Mouse (Mus musculus): Measurements from ENCODE around the gene Spdl1. TPM values are rescaled to one million over a fixed set of nuclear protein-coding genes. Genes with fewer than 3 reads are reported as not detected.

The Spdl1 gene
- 35.5 and 36.3 TPM in 2 replicates for total RNA-seq (2012; rRNA removed)
- 10 to 100 TPM in 1 of 2 experiments, not detected in 1; 24.2 TPM for polyA plus RNA-seq (2012; ENCODE audit: insufficient read depth in 1 of 2, insufficient read length in 2 of 2, low read depth in 1 of 2, low replicate concordance in 2 of 2, missing spikeins in 1 of 2)

GRCm38 (mm10) chr11:34833318-34834086, at the start of gene Spdl1:
Gene Spdl1, minus strand, starts transcription at chr11:34833641.
- TF ChIP-seq MAX (IDR thresholded peaks at IDR 0.05; ENCODE audit: low read length): peak; percentile 61; the same call in 1 of the 2 replicates
- TF ChIP-seq ZC3H11A (IDR thresholded peaks at IDR 0.05; ENCODE audit: low read depth, low read length): no peak
- TF ChIP-seq NELFE (IDR thresholded peaks at IDR 0.05; ENCODE audit: low read depth, low read length): peak; percentile 98
- TF ChIP-seq USF1 (IDR thresholded peaks at IDR 0.05; ENCODE audit: low read depth, low read length): peak; percentile 35; the same call in 1 of the 2 replicates
- TF ChIP-seq JUND (IDR thresholded peaks at IDR 0.05; ENCODE audit: low read depth, low read length): peak; percentile 70
- TF ChIP-seq RAD21 (IDR thresholded peaks at IDR 0.05; ENCODE audit: low read depth, low read length): no peak
- peak; percentile 74 for TF ChIP-seq TCF12 (IDR thresholded peaks at IDR 0.05; ENCODE audit: low read depth, low read length)
- peak; percentile 94 for TF ChIP-seq NRF1 (IDR thresholded peaks at IDR 0.05; ENCODE audit: insufficient read depth, low read depth, low read length, poor library complexity, severe bottlenecking)
- TF ChIP-seq MYB (IDR thresholded peaks at IDR 0.05; ENCODE audit: low read depth, low read length): no peak
- 0 out of 2 replicates have a peak, but pooled peaks have one; percentile 45 for TF ChIP-seq ETS1 (IDR thresholded peaks at IDR 0.05; ENCODE audit: low read depth, low read length)
- TF ChIP-seq POLR2A (IDR thresholded peaks at IDR 0.05; ENCODE audit: control insufficient read depth in 1 of 2, insufficient read depth in 1 of 2, low read depth in 1 of 2, low read length in 2 of 2, poor library complexity in 1 of 2): peak; percentile 66 to 98; a peak in 3 of 4 replicates
- peak; percentile 84 for TF ChIP-seq HCFC1 (IDR thresholded peaks at IDR 0.05; ENCODE audit: low read depth, low read length)
- TF ChIP-seq MXI1 (IDR thresholded peaks at IDR 0.05; ENCODE audit: low read depth, low read length): peak; percentile 83
- TF ChIP-seq CHD1 (IDR thresholded peaks at IDR 0.05; ENCODE audit: low read depth, low read length): no peak
- peak; percentile 44; the same call in 1 of the 2 replicates for TF ChIP-seq MYC (IDR thresholded peaks at IDR 0.05; ENCODE audit: low read depth, low read length)
- TF ChIP-seq MAZ (IDR thresholded peaks at IDR 0.05; ENCODE audit: low read depth, low read length): 0 out of 2 replicates have a peak, but pooled peaks have one; percentile 56
- peak; percentile 73 for TF ChIP-seq ELF1 (IDR thresholded peaks at IDR 0.05; ENCODE audit: low read depth, low read length)
- TF ChIP-seq TAL1 (IDR thresholded peaks at IDR 0.05; ENCODE audit: low read length): no peak
- TF ChIP-seq BHLHE40 (IDR thresholded peaks at IDR 0.05; ENCODE audit: borderline replicate concordance, low read depth, low read length): no peak
- no peak for TF ChIP-seq GABPA (IDR thresholded peaks at IDR 0.05; ENCODE audit: low read depth, low read length)
- peak; percentile 91 for TF ChIP-seq TBP (IDR thresholded peaks at IDR 0.05; ENCODE audit: low read depth, low read length)
- peak; percentile 100 for TF ChIP-seq CHD2 (IDR thresholded peaks at IDR 0.05; ENCODE audit: low read length)
- no peak for TF ChIP-seq SMC3 (IDR thresholded peaks at IDR 0.05; ENCODE audit: low read depth, low read length)
- peak; percentile 93 for TF ChIP-seq POLR2AphosphoS2 (IDR thresholded peaks at IDR 0.05; ENCODE audit: low read length)
- TF ChIP-seq MAFK (IDR thresholded peaks at IDR 0.05; ENCODE audit: borderline replicate concordance, low read depth, low read length): no peak
- peak; percentile 85 for TF ChIP-seq SIN3A (IDR thresholded peaks at IDR 0.05; ENCODE audit: low read length)
- TF ChIP-seq ZMIZ1 (IDR thresholded peaks at IDR 0.05; ENCODE audit: low read depth, low read length): peak; percentile 89
- TF ChIP-seq EP300 (IDR thresholded peaks at IDR 0.05; ENCODE audit: low read depth in 1 of 2, low read length in 2 of 2): peak in 1 of 2 experiments; percentile 13; a peak in 1 of 4 replicates
- Histone ChIP-seq H3K27ac (ENCODE audit: control insufficient read depth, low read depth, low read length) (peak within 1 kb of the TSS; percentile 88), H3K79me2 (ENCODE audit: control insufficient read depth, insufficient read depth, low read length, poor library complexity) (peaks cover 23% of the 10 kb centered on the region)

More at GRCm38 (mm10) chr11:34833318-34834086, at the start of gene Spdl1:
- peaks cover 0 to 8% of the 10 kb centered on the region in 2 experiments; a peak in 2 of 4 replicates for H3K4me1 ChIP-seq (ENCODE audit: control insufficient read depth in 1 of 2, insufficient read depth in 2 of 2, low read length in 2 of 2)
- H3K27me3 ChIP-seq (ENCODE audit: control insufficient read depth in 1 of 2, insufficient read depth in 2 of 2, low read length in 2 of 2): no peaks in the 10 kb centered on the region; a peak in 1 of 4 replicates
- peak within 1 kb of the TSS; percentile 85 to 86 for H3K4me3 ChIP-seq (ENCODE audit: control insufficient read depth in 1 of 2, insufficient read depth in 1 of 2, low read depth in 2 of 2, low read length in 2 of 2)
- H3K9ac ChIP-seq (ENCODE audit: control insufficient read depth, low read depth, low read length, poor library complexity, severe bottlenecking): peak within 1 kb of the TSS; percentile 84
- H3K9me3 ChIP-seq (replicated peaks; ENCODE audit: insufficient read depth, low read length): no peaks in the 10 kb centered on the region
- peaks cover 2 to 14% of the 10 kb centered on the region in 2 experiments; a peak in 3 of 4 replicates for H3K36me3 ChIP-seq (ENCODE audit: control insufficient read depth in 1 of 2, insufficient read depth in 2 of 2, low read length in 2 of 2)
- DNase-seq (ENCODE audit: low read depth, low spot score): peak; percentile 99

Measured in MEL (cell line).